Mouse (Mus musculus) forebrain, postnatal 0 days (tissue): ENCODE measurements around the gene Trpm2. TPM values are rescaled to one million over a fixed set of nuclear protein-coding genes. Genes with fewer than 3 reads are reported as not detected.
A peak's percentile ranks its signal among the peaks of the same experiment; 100 is the strongest.

ENCODE experiments used
- ATAC-seq: fragments of 200-750 bp; cut with Nextera tagmentation; 2 replicates; pipeline ENCODE4 v1.8.0; 2017; ENCODE audit warnings: mild to moderate bottlenecking, moderate library complexity
- DNase-seq: peaks from one replicate; pipeline ENCODE4 v3.0.0-alpha.2; 2015
- H3K27ac ChIP-seq: fragments of 300-500 bp; sonication (generic); 2 replicates; pipeline ENCODE4 v1.5.1; 2014; ENCODE audit warnings: low read depth, mild to moderate bottlenecking, antibody characterized with exemption, low read length, moderate library complexity, mixed read lengths
- H3K27me3 ChIP-seq: fragments of 300-500 bp; sonication (generic); 2 replicates; pipeline ENCODE4 v1.6.1; 2014; ENCODE audit warnings: mild to moderate bottlenecking, low read length, mixed read lengths; ENCODE audit not compliant: insufficient read depth
- H3K36me3 ChIP-seq: fragments of 300-500 bp; sonication (generic); 2 replicates; pipeline ENCODE4 v1.6.1; 2014; ENCODE audit warnings: mild to moderate bottlenecking, moderate library complexity; ENCODE audit not compliant: insufficient read depth
- H3K4me1 ChIP-seq: fragments of 300-500 bp; sonication (generic); 2 replicates; pipeline ENCODE4 v1.6.1; 2014; ENCODE audit warnings: antibody characterized with exemption; ENCODE audit not compliant: insufficient read depth
- H3K4me2 ChIP-seq: fragments of 300-500 bp; sonication (generic); 2 replicates; pipeline ENCODE4 v1.6.1; 2014; ENCODE audit warnings: low read depth, mild to moderate bottlenecking, moderate library complexity
- H3K4me3 ChIP-seq: fragments of 300-500 bp; sonication (generic); 2 replicates; pipeline ENCODE4 v1.5.1; 2014; ENCODE audit warnings: low read depth, low read length, mixed read lengths
- H3K9ac ChIP-seq: fragments of 300-500 bp; sonication (generic); 2 replicates; pipeline ENCODE4 v1.6.1; 2014; ENCODE audit warnings: mild to moderate bottlenecking
- H3K9me3 ChIP-seq: fragments of 300-500 bp; sonication (generic); 2 replicates; pipeline ENCODE4 v1.6.1; 2016; ENCODE audit warnings: low read length
- CTCF ChIP-seq: sonication (generic); IDR thresholded peaks from 2 replicates; pipeline ENCODE4 v1.5.1; 2016; ENCODE audit warnings: antibody characterized with exemption, control low read depth, low read depth
- WGBS: fragments of 180-500 bp; shearing (Covaris S2); extraction: QIAGEN DNeasy Blood & Tissue Kit; methylation state at CpG from one replicate; pipeline ENCODE4 v1.1.7; 2014; 5-methylcytosine and 5-hydroxymethylcytosine counted together
- polyA plus RNA-seq: library from polyadenylated mRNA; unstranded; fragments of >200 nt; fragmentation: Nextera tagmentation; extraction: Ambion mirVana; gene quantifications from 2 replicates; pipeline ENCODE4 v1.2.1, GENCODE M21; 2015
- total RNA-seq: library from RNA; depleted of rRNA; stranded (reverse); fragments of >200 nt; gene quantifications from 2 replicates; pipeline ENCODE4 v1.2.3, GENCODE M21; 2014

The Trpm2 gene
- total and polyA plus RNA-seq, 2 experiments from 2014 or later: 4.5 to 8.7 TPM

DNA sequence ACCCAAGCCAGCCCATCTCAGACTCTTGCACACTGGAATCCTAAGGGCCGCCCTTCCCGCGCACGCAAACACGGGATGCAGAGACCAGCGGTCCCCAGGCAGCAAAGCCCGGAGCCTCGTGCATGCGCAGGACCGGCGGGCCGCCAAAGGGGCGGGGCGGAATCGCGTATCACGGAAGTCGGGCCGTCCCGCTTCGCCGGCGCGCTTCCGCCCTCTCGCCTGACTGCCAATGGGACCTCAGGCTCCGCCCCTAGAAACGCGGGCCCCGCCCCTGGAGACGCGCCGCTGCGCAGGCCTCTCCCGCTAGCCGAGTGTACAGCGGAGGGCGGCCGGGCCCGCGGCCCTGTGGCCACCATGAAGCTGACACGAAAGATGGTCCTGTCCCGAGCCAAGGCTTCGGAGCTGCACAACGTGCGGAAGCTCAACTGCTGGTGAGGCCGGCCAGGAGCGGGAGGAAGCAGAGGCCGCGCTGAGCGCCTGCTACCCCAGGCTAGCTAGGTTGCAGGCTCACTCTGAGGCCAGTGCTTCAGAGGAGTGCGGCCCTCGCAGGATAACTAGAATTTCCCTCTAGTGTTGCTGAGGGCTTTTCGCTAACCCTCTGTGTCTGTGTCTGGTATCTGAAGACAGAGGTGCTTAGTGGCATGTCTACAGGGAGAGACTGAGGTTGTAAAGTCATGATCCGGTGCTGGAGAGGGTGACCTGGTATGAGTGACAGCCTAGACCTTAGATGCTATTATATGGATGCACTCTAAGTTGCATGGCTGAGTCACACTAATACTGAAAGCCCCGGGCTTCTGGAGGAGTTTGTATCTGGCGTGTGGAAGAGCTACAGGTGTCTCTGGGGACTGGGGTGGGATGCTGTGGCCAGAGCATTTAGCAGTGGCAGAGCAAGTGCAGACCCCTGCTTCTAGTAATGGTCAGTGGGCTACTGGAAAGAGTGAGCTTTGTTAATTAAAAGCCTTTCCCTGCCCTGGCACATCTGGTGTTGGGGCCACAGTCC, 8.3 kb upstream of the Trpm2 start, which contains the start of gene 1810043G02Rik:
Gene 1810043G02Rik (plus strand): TSS at position 174 of the 1,000 bp plus-strand sequence.
- TF ChIP-seq CTCF: no peak

GRCm38 (mm10) chr10:77976458-77977150, 6.2 kb upstream of the Trpm2 start:
- WGBS: 71% methylated on average over 8 of the region's 8 CpGs
- H3K4me3 ChIP-seq: no peak overlapping the region
- DNase-seq (no peak), ATAC-seq (no peak)
- no peaks in the 10 kb centered on the region for H3K9me3 ChIP-seq
- no peak overlapping the region for H3K27ac ChIP-seq
- 0 out of 2 replicates have a peak, but pooled peaks cover 4% of the 10 kb centered on the region for H3K36me3 ChIP-seq
- peaks cover 5% of the 10 kb centered on the region for H3K4me1 ChIP-seq
- H3K27me3 ChIP-seq: no peaks in the 10 kb centered on the region
- TF ChIP-seq CTCF: no peak
- no peak overlapping the region for H3K9ac ChIP-seq
- no peak overlapping the region for H3K4me2 ChIP-seq

More for the DNA sequence above, 8.3 kb upstream of the Trpm2 start, which contains the start of gene 1810043G02Rik:
- Histone ChIP-seq H3K4me1 (peaks cover 5% of the 10 kb centered on the region), H3K9ac (peak within 1 kb of the TSS; percentile 79), H3K27me3 (no peaks in the 10 kb centered on the region), H3K27ac (peak within 1 kb of the TSS; percentile 82), H3K4me3 (peak within 1 kb of the TSS; percentile 79), H3K9me3 (no peaks in the 10 kb centered on the region), H3K36me3 (peaks cover 7% of the 10 kb centered on the region; the same call in 1 of the 2 replicates), H3K4me2 (peak within 1 kb of the TSS; percentile 79)
- WGBS: under 1% methylated on average over 57 of the region's 57 CpGs
- DNase-seq (peak; percentile 99), ATAC-seq (peak; percentile 99)

DNA sequence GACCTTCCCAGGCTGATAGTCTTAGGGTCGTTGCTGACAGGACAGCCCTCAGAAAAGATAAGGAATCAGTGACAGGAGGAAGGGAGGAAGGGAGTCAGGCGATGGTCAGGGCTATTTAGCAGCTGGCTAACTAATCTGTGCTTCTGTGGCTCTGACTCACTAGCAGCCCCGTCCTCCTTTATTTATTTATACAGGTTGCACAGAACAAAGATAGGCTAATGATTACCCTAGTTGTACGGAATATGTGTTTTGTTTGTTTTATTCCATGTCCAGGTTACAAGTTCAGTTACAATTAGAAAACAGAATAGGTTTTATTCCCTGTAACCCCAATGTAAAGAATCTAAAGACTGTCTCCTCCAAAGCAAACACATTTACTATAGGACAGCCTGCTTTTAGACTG, 5.3 kb upstream of the Trpm2 start:
- H3K4me1 ChIP-seq: peaks cover 5% of the 10 kb centered on the region
- no peak for TF ChIP-seq CTCF
- no peaks in the 10 kb centered on the region for H3K9me3 ChIP-seq
- H3K4me3 ChIP-seq: no peak overlapping the region
- no peaks in the 10 kb centered on the region for H3K36me3 ChIP-seq
- no peaks in the 10 kb centered on the region for H3K27me3 ChIP-seq
- WGBS: 60% methylated on average over 4 of the region's 4 CpGs
- no peak overlapping the region for H3K27ac ChIP-seq
- H3K4me2 ChIP-seq: no peak overlapping the region
- DNase-seq: no peak
- no peak overlapping the region for H3K9ac ChIP-seq
- ATAC-seq: no peak

- Histone ChIP-seq H3K36me3 (no peaks in the 10 kb centered on the region), H3K27ac (no peak overlapping the region), H3K9me3 (no peaks in the 10 kb centered on the region), H3K4me3 (no peak overlapping the region), H3K27me3 (no peaks in the 10 kb centered on the region), H3K4me1 (peaks cover 5% of the 10 kb centered on the region), H3K4me2 (no peak overlapping the region), H3K9ac (no peak overlapping the region)
- 78% methylated on average over 5 of the region's 5 CpGs for WGBS
- no peak for ATAC-seq
- TF ChIP-seq CTCF: no peak
- DNase-seq: no peak
Measured at GRCm38 (mm10) chr10:77974811-77975210, 4.4 kb upstream of the Trpm2 start.

- no peaks in the 10 kb centered on the region for H3K27me3 ChIP-seq
- no peaks in the 10 kb centered on the region for H3K9me3 ChIP-seq
- WGBS: 74% methylated on average over 5 of the region's 5 CpGs
- no peak overlapping the region for H3K4me2 ChIP-seq
- no peak overlapping the region for H3K27ac ChIP-seq
- H3K36me3 ChIP-seq: no peaks in the 10 kb centered on the region
- no peak overlapping the region for H3K9ac ChIP-seq
- DNase-seq (no peak), ATAC-seq (no peak)
- H3K4me1 ChIP-seq: peaks cover 4% of the 10 kb centered on the region
- TF ChIP-seq CTCF: no peak
- H3K4me3 ChIP-seq: no peak overlapping the region
Measured at GRCm38 (mm10) chr10:77974323-77974722, 4.0 kb upstream of the Trpm2 start.

- Histone ChIP-seq H3K4me3 (no peak overlapping the region), H3K9me3 (no peaks in the 10 kb centered on the region), H3K4me1 (no peaks in the 10 kb centered on the region; the same call in 1 of the 2 replicates), H3K27me3 (no peaks in the 10 kb centered on the region), H3K9ac (no peak overlapping the region), H3K27ac (no peak overlapping the region), H3K4me2 (no peak overlapping the region), H3K36me3 (no peaks in the 10 kb centered on the region)
- DNase-seq (peak; percentile 29), ATAC-seq (no peak)
- 64% methylated on average over 17 of the region's 17 CpGs for WGBS
- TF ChIP-seq CTCF: peak; percentile 35; the same call in 1 of the 2 replicates
Measured at GRCm38 (mm10) chr10:77971709-77972553, 1.6 kb upstream of the Trpm2 start.
